Mouse (Mus musculus): ENCODE results near the gene Zfp536.

Gene Zfp536

GRCm38 (mm10) chr7:37689561-37690305 lies 83.7 kb downstream of the Zfp536 start:
- no peak for DNase-seq (ENCODE audit: low spot score in 2 of 2)

GRCm38 (mm10) chr7:37689107-37689511 lies 84.3 kb downstream of the Zfp536 start:
- no peak for DNase-seq (ENCODE audit: low spot score in 2 of 2)

- no peak for DNase-seq (ENCODE audit: low spot score in 2 of 2)
Measured at GRCm38 (mm10) chr7:37686366-37686765, 87.1 kb downstream of the Zfp536 start.

- no peak for DNase-seq (ENCODE audit: low spot score in 2 of 2)
Measured at GRCm38 (mm10) chr7:37685247-37685646, 88.2 kb downstream of the Zfp536 start.

GRCm38 (mm10) chr7:37681335-37681734 lies 92.1 kb downstream of the Zfp536 start:
- DNase-seq (ENCODE audit: low spot score in 2 of 2), result no peak

- DNase-seq (ENCODE audit: low spot score in 2 of 2), result no peak
Measured at GRCm38 (mm10) chr7:37663676-37664365, 109.6 kb downstream of the Zfp536 start.

GRCm38 (mm10) chr7:37648671-37649070 lies 124.8 kb downstream of the Zfp536 start:
- peak in 1 of 2 experiments; percentile 26 for DNase-seq (ENCODE audit: low spot score in 2 of 2)

- DNase-seq (ENCODE audit: low spot score in 2 of 2), result no peak
Measured at GRCm38 (mm10) chr7:37647917-37648615, 125.4 kb downstream of the Zfp536 start.

GRCm38 (mm10) chr7:37639740-37640397 lies 133.6 kb downstream of the Zfp536 start:
- DNase-seq (ENCODE audit: low spot score in 2 of 2), result no peak

GRCm38 (mm10) chr7:37634812-37635211 lies 138.6 kb downstream of the Zfp536 start:
- DNase-seq (ENCODE audit: low spot score in 2 of 2), result no peak

- DNase-seq (ENCODE audit: low spot score in 2 of 2), result no peak
Measured at GRCm38 (mm10) chr7:37630410-37630809, 143.0 kb downstream of the Zfp536 start.

- DNase-seq (ENCODE audit: low spot score in 2 of 2), result no peak
Measured at GRCm38 (mm10) chr7:37627897-37628510, 145.4 kb downstream of the Zfp536 start.

- no peak for DNase-seq (ENCODE audit: low spot score in 2 of 2)
Measured at GRCm38 (mm10) chr7:37625758-37626157, 147.7 kb downstream of the Zfp536 start.

- no peak for DNase-seq (ENCODE audit: low spot score in 2 of 2)
Measured at GRCm38 (mm10) chr7:37624759-37625340, 148.6 kb downstream of the Zfp536 start.

- DNase-seq (ENCODE audit: low spot score in 2 of 2), result peak; percentile 60 to 69
Measured at GRCm38 (mm10) chr7:37623903-37624758, 149.3 kb downstream of the Zfp536 start.

GRCm38 (mm10) chr7:37619254-37619653 lies 154.2 kb downstream of the Zfp536 start:
- no peak for DNase-seq (ENCODE audit: low spot score in 2 of 2)

- no peak for DNase-seq (ENCODE audit: low spot score in 2 of 2)
Measured at GRCm38 (mm10) chr7:37617880-37618279, 155.6 kb downstream of the Zfp536 start.

GRCm38 (mm10) chr7:37615932-37616331 lies 157.5 kb downstream of the Zfp536 start:
- DNase-seq (ENCODE audit: low spot score in 2 of 2), result no peak

GRCm38 (mm10) chr7:37614381-37614780 lies 159.1 kb downstream of the Zfp536 start:
- no peak for DNase-seq (ENCODE audit: low spot score in 2 of 2)

GRCm38 (mm10) chr7:37608556-37608955 lies 164.9 kb downstream of the Zfp536 start:
- DNase-seq (ENCODE audit: low spot score in 2 of 2), result no peak

Data from right cerebral cortex, adult 2 months (tissue).